Mouse (Mus musculus) limb, embryonic 11.5 days (tissue): ENCODE data around the gene Ccnb1ip1. TPM values are rescaled to one million over a fixed set of nuclear protein-coding genes. Genes with fewer than 3 reads are reported as not detected.

ENCODE experiments used
- ATAC-seq: fragments of 200-750 bp; cut with Nextera tagmentation; 2 replicates; pipeline ENCODE4 v1.8.0; 2017; ENCODE audit warnings: low read depth; ENCODE audit not compliant: insufficient number of reproducible peaks, low FRiP score, low TSS enrichment
- DNase-seq: peaks from one replicate; pipeline ENCODE4 v3.0.0-alpha.2; 2015; ENCODE audit warnings: low spot score
- H3K27ac ChIP-seq: fragments of 300-500 bp; sonication (generic); replicated peaks from 2 replicates; pipeline ENCODE4 v1.5.1; 2014; ENCODE audit warnings: low read depth, mild to moderate bottlenecking, low read length
- H3K27me3 ChIP-seq: fragments of 300-500 bp; sonication (generic); 2 replicates; pipeline ENCODE4 v1.6.1; 2014; ENCODE audit warnings: mild to moderate bottlenecking, low read length, mixed read lengths; ENCODE audit not compliant: control insufficient read depth, insufficient read depth
- H3K36me3 ChIP-seq: fragments of 300-500 bp; sonication (generic); 2 replicates; pipeline ENCODE4 v1.6.1; 2014; ENCODE audit warnings: mild to moderate bottlenecking, low read length, moderate library complexity, mixed read lengths; ENCODE audit not compliant: control insufficient read depth, insufficient read depth
- H3K4me1 ChIP-seq: fragments of 300-500 bp; sonication (generic); 2 replicates; pipeline ENCODE4 v1.6.1; 2014; ENCODE audit warnings: low read length, mixed read lengths; ENCODE audit not compliant: control insufficient read depth, insufficient read depth
- H3K4me2 ChIP-seq: fragments of 300-500 bp; sonication (generic); 2 replicates; pipeline ENCODE4 v1.6.1; 2014; ENCODE audit warnings: low read depth, mild to moderate bottlenecking, moderate library complexity; ENCODE audit not compliant: severe bottlenecking
- H3K4me3 ChIP-seq: fragments of 300-500 bp; sonication (generic); 2 replicates; pipeline ENCODE4 v1.5.1; 2014; ENCODE audit warnings: low read depth, low read length
- H3K9ac ChIP-seq: fragments of 300-500 bp; sonication (generic); 2 replicates; pipeline ENCODE4 v1.6.1; 2014; ENCODE audit warnings: mild to moderate bottlenecking, low read length
- H3K9me3 ChIP-seq: fragments of 300-500 bp; sonication (generic); 2 replicates; pipeline ENCODE4 v1.6.1; 2016; ENCODE audit warnings: low read length; ENCODE audit not compliant: control insufficient read depth
- WGBS: fragments of 180-500 bp; shearing (Covaris S2); extraction: QIAGEN DNeasy Blood & Tissue Kit; methylation state at CpG from one replicate; pipeline ENCODE4 v1.1.7; 2014; 5-methylcytosine and 5-hydroxymethylcytosine counted together
- polyA plus RNA-seq: library from polyadenylated mRNA; unstranded; fragments of >200 nt; fragmentation: Nextera tagmentation; extraction: Ambion mirVana; gene quantifications from 2 replicates; pipeline ENCODE4 v1.2.1, GENCODE M21; 2014

Gene Ccnb1ip1
- polyA plus RNA-seq, 1 experiment from 2014 or later: not detected

DNA sequence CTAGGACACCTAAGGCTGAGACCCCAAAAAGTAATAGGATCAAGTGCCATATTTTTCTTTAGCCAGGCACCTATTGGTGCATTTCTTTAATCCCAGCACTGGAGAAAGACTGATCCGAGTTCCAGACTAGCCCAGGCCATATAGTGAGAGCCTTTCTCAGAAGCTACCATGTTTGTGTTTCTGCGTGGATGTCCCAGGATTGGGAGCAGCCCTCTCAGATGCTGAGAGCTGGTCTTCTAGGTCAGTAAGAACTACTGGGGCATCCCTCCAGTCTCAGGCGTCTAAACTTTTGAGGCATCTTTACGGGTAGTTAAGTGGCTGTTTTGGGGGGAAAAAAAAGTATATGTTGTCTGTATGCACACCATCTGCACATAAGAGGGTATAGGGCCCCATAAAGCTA lies 11.6 kb downstream of the Ccnb1ip1 start:
- Histone ChIP-seq H3K9ac (no peak overlapping the region), H3K4me1 (no peaks in the 10 kb centered on the region), H3K27ac (no peak overlapping the region), H3K36me3 (no peaks in the 10 kb centered on the region), H3K9me3 (no peaks in the 10 kb centered on the region), H3K4me2 (no peak overlapping the region), H3K27me3 (no peaks in the 10 kb centered on the region), H3K4me3 (no peak overlapping the region)
- 79% methylated on average over 4 of the region's 4 CpGs for WGBS
- no peak for ATAC-seq
- no peak for DNase-seq

DNA sequence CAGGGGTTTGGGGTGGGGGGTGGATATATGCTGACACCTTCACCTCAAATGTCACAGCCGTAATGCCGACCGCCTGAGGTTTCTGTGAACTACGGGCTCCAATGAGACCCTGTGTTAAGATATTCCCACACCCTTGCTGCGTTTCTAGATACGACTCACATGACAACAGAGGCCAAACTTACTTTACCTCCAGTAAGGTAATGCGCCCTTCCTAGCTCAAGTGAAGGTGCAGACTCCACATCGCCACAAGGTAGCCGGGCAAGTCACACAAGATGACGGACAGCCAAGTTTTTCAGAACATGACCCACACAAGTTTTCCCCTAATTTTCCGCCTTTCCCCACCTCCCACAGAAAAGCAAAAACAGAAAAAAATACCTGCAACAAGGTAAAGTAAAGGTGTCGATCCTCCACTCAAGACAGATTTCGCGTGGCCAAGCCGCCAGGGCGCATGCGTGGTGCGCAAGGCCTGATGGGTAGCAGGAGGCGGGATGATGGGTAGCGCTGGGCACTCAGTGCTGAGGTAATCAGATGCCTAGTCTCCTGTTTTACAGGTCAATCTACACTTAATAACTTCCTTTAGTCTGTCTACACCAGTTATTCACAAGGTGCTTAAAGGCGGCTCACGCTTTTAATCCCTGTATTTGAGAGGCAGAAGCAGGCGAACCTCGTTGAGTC lies 12.1 kb downstream of the Ccnb1ip1 start:
- Histone ChIP-seq H3K36me3 (no peaks in the 10 kb centered on the region), H3K4me2 (no peak overlapping the region), H3K27ac (no peak overlapping the region), H3K4me1 (no peaks in the 10 kb centered on the region), H3K4me3 (no peak overlapping the region), H3K9ac (no peak overlapping the region), H3K9me3 (no peaks in the 10 kb centered on the region), H3K27me3 (no peaks in the 10 kb centered on the region)
- 91% methylated on average over 24 of the region's 24 CpGs for WGBS
- ATAC-seq: no peak
- DNase-seq: no peak

DNA sequence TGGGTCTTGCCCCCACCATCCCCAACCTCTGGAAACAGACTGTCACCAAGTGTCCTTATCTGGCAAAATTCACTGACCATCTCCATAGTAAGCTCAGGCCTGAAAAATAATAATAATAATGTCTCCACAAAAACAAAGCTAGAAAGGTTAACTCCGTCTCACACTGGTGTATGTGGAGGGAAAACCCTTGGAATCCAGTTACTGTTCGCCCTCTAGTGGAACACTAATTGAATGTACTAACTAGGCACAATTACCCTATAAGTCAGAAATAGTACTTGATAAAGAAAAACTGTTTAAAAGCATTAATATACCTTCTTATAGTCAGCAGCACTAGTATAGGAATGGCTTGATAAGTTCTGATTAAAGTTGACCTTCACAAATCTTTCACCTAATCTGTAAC lies 19.4 kb downstream of the Ccnb1ip1 start:
- no peaks in the 10 kb centered on the region for H3K9me3 ChIP-seq
- no peak overlapping the region for H3K9ac ChIP-seq
- no peaks in the 10 kb centered on the region for H3K27me3 ChIP-seq
- H3K36me3 ChIP-seq: 0 out of 2 replicates have a peak, but pooled peaks cover under 1% of the 10 kb centered on the region
- H3K4me3 ChIP-seq: no peak overlapping the region
- H3K4me2 ChIP-seq: no peak overlapping the region
- no peak for ATAC-seq
- 0 out of 2 replicates have a peak, but pooled peaks cover 3% of the 10 kb centered on the region for H3K4me1 ChIP-seq
- no peak overlapping the region for H3K27ac ChIP-seq
- 13% methylated on average over 2 of the region's 2 CpGs for WGBS
- DNase-seq: no peak

DNA sequence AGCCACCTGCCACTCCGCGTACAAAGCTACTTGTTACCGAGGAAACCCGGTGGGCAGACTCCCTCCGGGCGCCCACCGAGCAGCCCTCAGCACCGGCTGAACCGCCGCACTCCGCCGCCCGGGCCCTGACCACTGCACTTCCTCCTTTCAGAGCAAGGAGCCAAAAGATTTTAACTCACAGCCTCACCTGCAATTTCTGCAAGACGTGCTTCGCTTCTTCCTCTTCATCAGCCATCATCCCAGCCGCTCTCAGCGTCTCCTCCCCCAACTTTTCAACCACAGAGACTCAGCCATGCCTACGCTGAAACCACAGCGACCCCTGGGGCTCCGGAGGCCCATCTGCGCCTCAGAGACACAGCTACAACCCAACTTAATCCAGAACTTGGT lies 22.3 kb downstream of the Ccnb1ip1 start, which contains the start of gene Ttc5:
TSS of gene Ttc5 (minus strand) at position 269 of the 387 bp plus-strand sequence.
- DNase-seq (peak; percentile 98), ATAC-seq (peak; percentile 91)
- H3K27ac ChIP-seq: no peak within 1 kb of the TSS
- peaks cover 2% of the 10 kb centered on the region; the same call in 1 of the 2 replicates for H3K36me3 ChIP-seq
- peak within 1 kb of the TSS; percentile 75 for H3K4me3 ChIP-seq
- H3K4me1 ChIP-seq: 0 out of 2 replicates have a peak, but pooled peaks cover 3% of the 10 kb centered on the region
- H3K9me3 ChIP-seq: no peaks in the 10 kb centered on the region
- under 1% methylated on average over 21 of the region's 21 CpGs for WGBS
- peak within 1 kb of the TSS; percentile 81 for H3K9ac ChIP-seq
- H3K4me2 ChIP-seq: peak within 1 kb of the TSS; percentile 49
- no peaks in the 10 kb centered on the region for H3K27me3 ChIP-seq

DNA sequence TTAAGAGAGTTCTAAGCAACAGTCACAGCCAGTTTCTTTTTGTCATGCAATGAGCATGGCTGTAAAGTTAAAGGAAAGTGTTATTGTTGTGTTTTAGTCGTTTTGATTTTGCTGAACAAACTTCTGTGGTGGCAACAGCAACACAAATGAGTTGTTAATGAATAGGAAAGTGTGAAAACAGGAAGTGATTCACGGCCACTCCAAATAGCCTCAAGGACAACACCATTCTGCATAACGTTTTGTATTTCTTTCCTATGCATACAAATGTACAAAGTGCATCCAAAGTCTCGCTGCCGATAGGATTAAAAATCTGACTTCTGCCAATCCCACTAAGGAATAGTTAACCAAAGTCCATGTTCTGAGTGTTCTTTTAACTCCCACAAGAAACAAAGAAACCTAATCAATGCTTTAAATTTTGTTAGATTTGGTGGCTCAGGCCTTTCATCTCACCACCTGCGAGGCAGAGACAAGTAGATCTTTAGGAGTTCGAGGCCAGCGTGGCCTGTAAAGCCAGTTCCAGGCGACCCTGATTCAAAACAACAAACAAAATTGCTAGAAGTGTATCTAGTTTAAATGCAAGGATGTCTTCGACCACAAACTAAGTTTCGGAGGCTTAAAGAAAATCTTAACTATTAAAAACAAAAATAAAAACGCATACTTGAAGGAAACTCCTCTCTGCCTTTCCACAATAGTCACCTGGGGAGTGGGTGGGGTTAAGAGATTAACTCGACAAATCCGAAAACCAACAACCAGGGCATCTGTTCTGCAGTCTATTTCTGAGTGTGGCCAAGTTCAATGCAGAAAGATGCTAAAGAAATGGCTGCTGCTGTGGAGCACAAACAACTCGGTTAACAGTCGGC lies 22.9 kb downstream of the Ccnb1ip1 start:
- Histone ChIP-seq H3K4me2 (peak overlapping the region; percentile 49), H3K9me3 (no peaks in the 10 kb centered on the region), H3K36me3 (peaks cover 2% of the 10 kb centered on the region; the same call in 1 of the 2 replicates), H3K27ac (no peak overlapping the region), H3K27me3 (no peaks in the 10 kb centered on the region), H3K9ac (peak overlapping the region; percentile 81), H3K4me1 (0 out of 2 replicates have a peak, but pooled peaks cover 3% of the 10 kb centered on the region), H3K4me3 (peak overlapping the region; percentile 75)
- DNase-seq (peak; percentile 38), ATAC-seq (no peak)
- 29% methylated on average over 16 of the region's 16 CpGs for WGBS

DNA sequence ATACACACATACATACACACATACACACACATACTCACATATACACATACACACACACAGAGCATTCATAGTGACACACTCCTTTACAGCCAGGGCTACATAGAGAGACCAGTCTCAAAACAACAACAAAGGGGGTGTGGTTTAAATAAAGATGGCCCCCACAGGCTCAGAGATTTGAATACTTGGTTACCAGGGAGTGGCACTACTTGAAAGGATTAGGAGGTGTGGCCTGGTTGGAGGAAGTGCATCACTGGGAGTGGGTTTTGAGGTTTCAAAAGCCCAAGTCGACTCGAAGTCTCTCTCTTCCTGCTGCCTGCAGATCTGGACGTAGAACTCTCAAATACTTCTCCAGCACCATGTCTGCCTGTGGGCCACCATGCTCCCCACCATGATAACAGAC lies 25.4 kb downstream of the Ccnb1ip1 start:
- H3K9me3 ChIP-seq: no peaks in the 10 kb centered on the region
- WGBS: 89% methylated on average over 3 of the region's 3 CpGs
- 0 out of 2 replicates have a peak, but pooled peaks cover 3% of the 10 kb centered on the region for H3K4me1 ChIP-seq
- no peak overlapping the region for H3K27ac ChIP-seq
- no peak overlapping the region for H3K4me3 ChIP-seq
- no peaks in the 10 kb centered on the region for H3K27me3 ChIP-seq
- DNase-seq (no peak), ATAC-seq (no peak)
- no peak overlapping the region for H3K4me2 ChIP-seq
- peaks cover 4% of the 10 kb centered on the region; the same call in 1 of the 2 replicates for H3K36me3 ChIP-seq
- H3K9ac ChIP-seq: no peak overlapping the region

DNA sequence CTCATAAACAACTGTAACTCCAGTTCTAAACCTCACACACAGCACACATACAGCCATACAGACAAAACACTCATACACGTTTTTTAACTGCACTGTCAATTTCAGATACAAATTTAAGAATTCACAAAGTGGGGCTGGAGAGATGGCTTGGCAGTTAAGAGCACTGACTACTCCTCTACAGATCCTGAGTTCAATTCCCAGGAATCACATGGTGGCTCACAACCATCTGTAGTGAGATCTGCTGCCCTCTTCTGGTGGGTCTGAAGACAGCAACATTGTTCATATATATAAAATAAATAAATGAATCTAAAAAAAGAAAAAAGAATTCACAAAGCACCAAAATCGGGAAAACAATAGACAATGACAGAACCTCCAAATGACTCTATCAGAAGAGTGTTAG lies 36.2 kb downstream of the Ccnb1ip1 start:
- H3K4me1 ChIP-seq: no peaks in the 10 kb centered on the region
- H3K4me2 ChIP-seq: no peak overlapping the region
- no peaks in the 10 kb centered on the region for H3K27me3 ChIP-seq
- no peak overlapping the region for H3K4me3 ChIP-seq
- DNase-seq (no peak), ATAC-seq (no peak)
- H3K9ac ChIP-seq: no peak overlapping the region
- 83% methylated on average over 2 of the region's 2 CpGs for WGBS
- peaks cover 6% of the 10 kb centered on the region for H3K36me3 ChIP-seq
- no peak overlapping the region for H3K27ac ChIP-seq
- H3K9me3 ChIP-seq: no peaks in the 10 kb centered on the region

DNA sequence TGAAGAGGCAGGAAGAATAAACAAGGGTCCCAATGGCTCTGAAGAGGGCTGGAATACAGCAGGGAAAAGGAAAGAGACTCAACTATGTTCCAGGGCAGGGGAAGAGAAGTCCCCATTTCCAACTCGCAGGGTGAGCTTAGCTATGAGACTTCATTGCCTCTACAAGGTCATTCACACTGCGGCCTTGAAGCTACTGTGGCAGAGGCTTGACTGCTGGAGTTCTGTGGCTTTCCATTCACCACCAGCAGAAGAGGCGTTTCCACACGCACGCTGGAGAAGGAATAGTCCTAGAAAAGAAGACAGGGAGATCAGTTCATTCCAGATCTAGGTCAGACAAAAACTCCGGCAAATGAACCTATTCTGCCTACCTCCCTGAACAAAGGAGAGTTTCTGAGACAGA lies 41.8 kb downstream of the Ccnb1ip1 start:
- Histone ChIP-seq H3K4me3 (no peak overlapping the region), H3K9ac (no peak overlapping the region), H3K9me3 (no peaks in the 10 kb centered on the region), H3K27me3 (no peaks in the 10 kb centered on the region), H3K4me1 (no peaks in the 10 kb centered on the region), H3K4me2 (no peak overlapping the region), H3K27ac (no peak overlapping the region), H3K36me3 (peaks cover 7% of the 10 kb centered on the region)
- no peak for DNase-seq
- WGBS: 92% methylated on average over 6 of the region's 6 CpGs
- ATAC-seq: no peak
